Mouse (Mus musculus): ENCODE data around the gene Tmem135. TPM values are rescaled to one million over a fixed set of nuclear protein-coding genes. Genes with fewer than 3 reads are reported as not detected.

Gene Tmem135
- total and polyA plus RNA-seq, 3 experiments, result 23.1 to 108 (median 25.1) TPM

DNA sequence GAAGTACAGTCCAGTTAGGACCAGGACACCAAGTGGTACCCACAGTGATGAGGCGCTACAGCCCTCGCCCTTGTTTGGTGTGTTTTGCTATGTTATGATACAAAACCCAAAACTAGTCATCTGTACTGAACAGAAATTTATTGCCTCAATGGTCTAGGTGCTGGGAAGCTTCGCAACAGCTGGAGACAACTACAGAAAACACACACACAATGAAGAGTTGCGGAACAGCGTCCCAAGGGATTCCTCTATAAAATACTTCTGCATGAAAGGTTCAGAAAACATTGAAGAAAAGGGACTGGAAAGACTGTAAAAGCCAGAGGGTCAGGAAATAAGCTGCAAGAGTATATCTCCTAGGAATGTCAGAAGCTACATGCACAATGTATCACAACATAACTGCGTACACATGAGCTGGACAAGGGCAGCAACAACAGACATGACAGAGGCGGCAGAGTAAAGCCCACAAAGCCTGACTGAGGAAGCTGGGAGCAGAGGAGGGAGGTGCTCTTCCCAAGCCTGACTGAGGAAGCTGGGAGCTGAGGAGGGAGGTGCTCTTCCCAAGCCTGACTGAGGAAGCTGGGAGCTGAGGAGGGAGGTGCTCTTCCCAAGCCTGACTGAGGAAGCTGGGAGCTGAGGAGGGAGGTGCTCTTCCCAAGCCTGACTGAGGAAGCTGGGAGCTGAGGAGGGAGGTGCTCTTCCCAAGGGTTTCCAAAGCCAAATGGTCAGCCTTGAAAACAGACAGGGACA, 137.8 kb downstream of the Tmem135 start:
- H3K4me3 ChIP-seq (ENCODE audit: low read depth, low read length), result no peak overlapping the region
- H3K9me3 ChIP-seq (replicated peaks), result no peaks in the 10 kb centered on the region
- TF ChIP-seq TAL1 (conservative IDR thresholded peaks at IDR 0.05; ENCODE audit: low read depth, low read length), result no peak
- TF ChIP-seq CTCF (IDR thresholded peaks at IDR 0.05; ENCODE audit: low read depth, low read length), result no peak
- TF ChIP-seq POLR2AphosphoS5 (IDR thresholded peaks at IDR 0.05; ENCODE audit: insufficient replicate concordance, low read depth, low read length), result no peak
- no peak for TF ChIP-seq GATA1 (IDR thresholded peaks at IDR 0.05; ENCODE audit: borderline replicate concordance, low read length)
- no peak for TF ChIP-seq GATA2 (IDR thresholded peaks at IDR 0.05; ENCODE audit: borderline replicate concordance, low read depth, low read length)
- H3K4me1 ChIP-seq (ENCODE audit: insufficient read depth, low read depth, low read length), result no peaks in the 10 kb centered on the region
- no peak for DNase-seq (ENCODE audit: low spot score)
- no peak for ATAC-seq (ENCODE audit: extremely low read depth, insufficient number of reproducible peaks, low FRiP score, poor library complexity, severe bottlenecking)
- H3K36me3 ChIP-seq (replicated peaks), result peaks cover 10% of the 10 kb centered on the region
- H3K27me3 ChIP-seq (ENCODE audit: insufficient read depth, low read length), result no peaks in the 10 kb centered on the region

- Histone ChIP-seq H3K36me3 (replicated peaks) (peaks cover 3% of the 10 kb centered on the region), H3K4me3 (ENCODE audit: low read depth, low read length) (no peak overlapping the region), H3K27me3 (ENCODE audit: insufficient read depth, low read length) (no peaks in the 10 kb centered on the region), H3K4me1 (ENCODE audit: insufficient read depth, low read depth, low read length) (no peaks in the 10 kb centered on the region), H3K9me3 (replicated peaks) (no peaks in the 10 kb centered on the region)
- no peak for ATAC-seq (ENCODE audit: extremely low read depth, insufficient number of reproducible peaks, low FRiP score, poor library complexity, severe bottlenecking)
- DNase-seq (ENCODE audit: low spot score), result no peak
- TF ChIP-seq GATA1 (IDR thresholded peaks at IDR 0.05; ENCODE audit: borderline replicate concordance, low read length), result no peak
Observed at GRCm38 (mm10) chr7:89260966-89261365, 143.1 kb downstream of the Tmem135 start.

DNA sequence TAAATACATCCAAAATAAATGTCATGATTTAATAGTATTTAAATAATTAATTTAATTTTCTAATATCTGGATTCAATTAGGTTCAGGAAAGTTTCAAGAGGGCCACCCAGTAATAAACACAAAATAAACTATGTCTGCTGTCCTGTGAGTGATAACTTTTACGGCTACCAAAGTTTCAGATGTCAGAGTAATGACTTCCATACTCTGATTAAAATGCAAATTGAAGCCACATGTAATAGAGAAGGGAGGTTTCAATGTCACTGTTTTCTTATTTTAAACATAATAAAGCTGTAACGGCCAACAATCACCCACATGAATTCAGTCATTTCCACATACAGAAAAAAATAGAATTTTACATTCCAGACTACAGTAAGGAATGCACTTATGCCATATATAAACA, 145.2 kb downstream of the Tmem135 start:
- H3K36me3 ChIP-seq (replicated peaks), result peaks cover 4% of the 10 kb centered on the region
- H3K4me1 ChIP-seq (ENCODE audit: insufficient read depth, low read depth, low read length), result no peaks in the 10 kb centered on the region
- H3K4me3 ChIP-seq (ENCODE audit: low read depth, low read length), result no peak overlapping the region
- no peaks in the 10 kb centered on the region for H3K9me3 ChIP-seq (replicated peaks)
- DNase-seq (ENCODE audit: low spot score) (no peak), ATAC-seq (ENCODE audit: extremely low read depth, insufficient number of reproducible peaks, low FRiP score, poor library complexity, severe bottlenecking) (no peak)
- TF ChIP-seq GATA1 (IDR thresholded peaks at IDR 0.05; ENCODE audit: borderline replicate concordance, low read length) (no peak), POLR2AphosphoS5 (IDR thresholded peaks at IDR 0.05; ENCODE audit: insufficient replicate concordance, low read depth, low read length) (no peak), CTCF (IDR thresholded peaks at IDR 0.05; ENCODE audit: low read depth, low read length) (no peak), TAL1 (conservative IDR thresholded peaks at IDR 0.05; ENCODE audit: low read depth, low read length) (no peak), GATA2 (IDR thresholded peaks at IDR 0.05; ENCODE audit: borderline replicate concordance, low read depth, low read length) (no peak)
- no peaks in the 10 kb centered on the region for H3K27me3 ChIP-seq (ENCODE audit: insufficient read depth, low read length)

DNA sequence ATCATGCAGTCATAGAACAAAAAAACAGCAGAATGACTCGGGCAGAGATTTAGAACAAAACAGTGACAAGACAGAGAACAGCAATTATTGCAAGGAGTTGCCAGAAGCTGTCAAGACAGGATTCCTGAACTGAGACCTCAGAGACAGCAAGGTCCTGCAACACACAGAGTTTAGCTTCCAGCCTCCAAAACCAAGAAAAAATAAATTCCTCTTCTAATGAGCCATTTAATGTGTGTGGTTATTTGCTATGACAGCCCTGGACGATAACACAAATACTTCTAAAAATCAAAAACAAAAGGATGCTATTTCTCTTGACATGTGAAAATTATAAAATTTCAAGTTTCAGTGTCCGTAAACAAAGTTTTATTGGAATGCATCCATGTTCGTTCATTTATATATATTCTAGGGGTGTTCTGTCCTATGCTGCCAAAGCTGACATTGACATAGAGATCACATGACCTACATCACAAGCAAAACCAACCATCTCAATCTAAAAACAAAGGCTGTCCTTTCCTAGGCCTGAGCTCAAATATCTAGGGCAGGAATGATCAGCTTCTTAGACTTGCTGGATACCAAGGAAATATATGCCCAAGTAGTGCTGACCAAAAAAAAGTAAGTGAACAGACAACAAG, 146.0 kb downstream of the Tmem135 start:
- TF ChIP-seq CTCF (IDR thresholded peaks at IDR 0.05; ENCODE audit: low read depth, low read length) (no peak), GATA2 (IDR thresholded peaks at IDR 0.05; ENCODE audit: borderline replicate concordance, low read depth, low read length) (no peak), POLR2AphosphoS5 (IDR thresholded peaks at IDR 0.05; ENCODE audit: insufficient replicate concordance, low read depth, low read length) (no peak), GATA1 (IDR thresholded peaks at IDR 0.05; ENCODE audit: borderline replicate concordance, low read length) (no peak)
- no peaks in the 10 kb centered on the region for H3K4me1 ChIP-seq (ENCODE audit: insufficient read depth, low read depth, low read length)
- no peaks in the 10 kb centered on the region for H3K9me3 ChIP-seq (replicated peaks)
- H3K36me3 ChIP-seq (replicated peaks), result peaks cover 4% of the 10 kb centered on the region
- DNase-seq (ENCODE audit: low spot score) (no peak), ATAC-seq (ENCODE audit: extremely low read depth, insufficient number of reproducible peaks, low FRiP score, poor library complexity, severe bottlenecking) (no peak)
- H3K4me3 ChIP-seq (ENCODE audit: low read depth, low read length), result no peak overlapping the region
- no peaks in the 10 kb centered on the region for H3K27me3 ChIP-seq (ENCODE audit: insufficient read depth, low read length)

GRCm38 (mm10) chr7:89253772-89254171, 150.2 kb downstream of the Tmem135 start:
- H3K9me3 ChIP-seq (replicated peaks), result no peaks in the 10 kb centered on the region
- TF ChIP-seq POLR2AphosphoS5 (IDR thresholded peaks at IDR 0.05; ENCODE audit: insufficient replicate concordance, low read depth, low read length) (no peak), CTCF (IDR thresholded peaks at IDR 0.05; ENCODE audit: low read depth, low read length) (no peak), TAL1 (conservative IDR thresholded peaks at IDR 0.05; ENCODE audit: low read depth, low read length) (no peak), GATA2 (IDR thresholded peaks at IDR 0.05; ENCODE audit: borderline replicate concordance, low read depth, low read length) (no peak), GATA1 (IDR thresholded peaks at IDR 0.05; ENCODE audit: borderline replicate concordance, low read length) (no peak)
- ATAC-seq (ENCODE audit: extremely low read depth, insufficient number of reproducible peaks, low FRiP score, poor library complexity, severe bottlenecking), result no peak
- no peaks in the 10 kb centered on the region for H3K27me3 ChIP-seq (ENCODE audit: insufficient read depth, low read length)
- peaks cover 4% of the 10 kb centered on the region for H3K36me3 ChIP-seq (replicated peaks)
- no peak overlapping the region for H3K4me3 ChIP-seq (ENCODE audit: low read depth, low read length)
- no peak for DNase-seq (ENCODE audit: low spot score)
- peaks cover 2% of the 10 kb centered on the region; the same call in 1 of the 2 replicates for H3K4me1 ChIP-seq (ENCODE audit: insufficient read depth, low read depth, low read length)

DNA sequence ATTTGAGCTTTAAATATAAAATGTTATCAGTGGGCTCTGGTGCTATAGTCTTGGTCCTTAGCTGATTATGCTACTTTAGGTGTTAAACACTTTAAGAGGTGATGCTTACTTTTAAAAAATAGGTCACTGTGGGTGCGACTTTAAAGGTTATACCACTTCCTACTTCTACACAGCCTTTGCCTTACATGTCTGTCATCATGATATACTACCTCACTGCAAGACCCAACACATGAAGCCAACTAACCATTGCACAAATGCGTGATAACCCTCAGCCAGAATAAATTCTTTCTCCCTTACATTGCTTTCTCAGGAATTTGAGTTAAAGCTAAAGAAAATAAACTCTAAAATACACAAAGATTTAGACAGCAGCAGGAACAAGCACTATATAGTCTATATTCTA, 150.7 kb downstream of the Tmem135 start:
- Histone ChIP-seq H3K9me3 (replicated peaks) (no peaks in the 10 kb centered on the region), H3K27me3 (ENCODE audit: insufficient read depth, low read length) (no peaks in the 10 kb centered on the region), H3K36me3 (replicated peaks) (peaks cover 4% of the 10 kb centered on the region), H3K4me1 (ENCODE audit: insufficient read depth, low read depth, low read length) (peaks cover 2% of the 10 kb centered on the region; the same call in 1 of the 2 replicates), H3K4me3 (ENCODE audit: low read depth, low read length) (no peak overlapping the region)
- DNase-seq (ENCODE audit: low spot score), result no peak
- TF ChIP-seq POLR2AphosphoS5 (IDR thresholded peaks at IDR 0.05; ENCODE audit: insufficient replicate concordance, low read depth, low read length), result no peak
- TF ChIP-seq CTCF (IDR thresholded peaks at IDR 0.05; ENCODE audit: low read depth, low read length), result no peak
- TF ChIP-seq GATA1 (IDR thresholded peaks at IDR 0.05; ENCODE audit: borderline replicate concordance, low read length), result no peak
- no peak for TF ChIP-seq GATA2 (IDR thresholded peaks at IDR 0.05; ENCODE audit: borderline replicate concordance, low read depth, low read length)
- ATAC-seq (ENCODE audit: extremely low read depth, insufficient number of reproducible peaks, low FRiP score, poor library complexity, severe bottlenecking), result no peak

Data from G1E (cell line).